Mouse (Mus musculus) liver, embryonic 14.5 days (tissue): ENCODE results near the gene Olfr399. TPM values are rescaled to one million over a fixed set of nuclear protein-coding genes. Genes with fewer than 3 reads are reported as not detected.

Experiments used
- ATAC-seq: fragments of 200-750 bp; cut with Nextera tagmentation; 2 replicates; pipeline ENCODE4 v1.8.0; 2017; ENCODE audit warnings: moderate number of reproducible peaks, mild to moderate bottlenecking, moderate library complexity; ENCODE audit not compliant: insufficient read depth
- DNase-seq, 3 experiments: peaks; one replicate each; pipeline ENCODE4 v3.0.0-alpha.2; 2012 to 2013; ENCODE audit warnings: low read depth in 3 of 3, low spot score in 3 of 3
- H3K27ac ChIP-seq: fragments of 300-500 bp; sonication (generic); 2 replicates; pipeline ENCODE4 v1.5.1; 2014; ENCODE audit warnings: moderate library complexity, mild to moderate bottlenecking, control low read depth, inconsistent platforms
- H3K27me3 ChIP-seq: fragments of 300-500 bp; sonication (generic); 2 replicates; pipeline ENCODE4 v1.6.1; 2014; ENCODE audit warnings: mild to moderate bottlenecking, low read length, moderate library complexity; ENCODE audit not compliant: control insufficient read depth, insufficient read depth
- H3K36me3 ChIP-seq: fragments of 300-500 bp; sonication (generic); replicated peaks from 2 replicates; pipeline ENCODE4 v1.6.1; 2014; ENCODE audit warnings: low read depth; ENCODE audit not compliant: control insufficient read depth, insufficient read depth
- H3K4me1 ChIP-seq, 2 experiments: fragments of 200-500 bp in 1 of 2; fragments of 300-500 bp in 1 of 2; sonication (generic) in 1 of 2; replicated peaks; 2 replicates each; pipeline ENCODE4 v1.6.1; 2012 to 2014; ENCODE audit warnings: antibody characterized with exemption in 1 of 2, inconsistent platforms in 1 of 2, low read length in 1 of 2; ENCODE audit not compliant: control insufficient read depth in 2 of 2, insufficient read depth in 2 of 2
- H3K4me2 ChIP-seq: fragments of 300-500 bp; sonication (generic); 2 replicates; pipeline ENCODE4 v1.6.1; 2014; ENCODE audit warnings: low read depth, mild to moderate bottlenecking, control low read depth, moderate library complexity
- H3K4me3 ChIP-seq, 2 experiments: fragments of 200-500 bp in 1 of 2; fragments of 300-500 bp in 1 of 2; sonication (generic) in 1 of 2; 2 replicates each; pipeline ENCODE4 v1.5.1; 2012 to 2014; ENCODE audit warnings: low read depth in 2 of 2, low read length in 2 of 2, mild to moderate bottlenecking in 2 of 2, control low read depth in 1 of 2, inconsistent platforms in 1 of 2, moderate library complexity in 1 of 2; ENCODE audit not compliant: insufficient read depth in 1 of 2
- H3K9ac ChIP-seq: fragments of 300-500 bp; sonication (generic); replicated peaks from 2 replicates; pipeline ENCODE4 v1.6.1; 2014; ENCODE audit warnings: mild to moderate bottlenecking, control low read depth, moderate library complexity
- H3K9me3 ChIP-seq: fragments of 300-500 bp; sonication (generic); 2 replicates; pipeline ENCODE4 v1.6.1; 2016; ENCODE audit warnings: low read length, mixed read lengths; ENCODE audit not compliant: control insufficient read depth
- CTCF ChIP-seq: IDR thresholded peaks from 2 replicates; pipeline ENCODE4 v1.5.1; 2016; ENCODE audit warnings: antibody characterized with exemption, low read depth, control low read depth
- EP300 ChIP-seq: IDR thresholded peaks from 2 replicates; pipeline ENCODE4 v1.6.1; 2016; ENCODE audit warnings: antibody characterized with exemption, low read depth
- WGBS: fragments of 180-500 bp; shearing (Covaris S2); extraction: QIAGEN DNeasy Blood & Tissue Kit; methylation state at CpG from one replicate; pipeline ENCODE4 v1.1.7; 2014; ENCODE audit not compliant: insufficient replicate concordance; 5-methylcytosine and 5-hydroxymethylcytosine counted together
- polyA plus RNA-seq, 2 experiments: library from polyadenylated mRNA; depleted of rRNA in 1 of 2; stranded (reverse) in 1 of 2; unstranded in 1 of 2; fragments of >200 nt; fragmentation: Nextera tagmentation in 1 of 2; extraction: Ambion mirVana in 1 of 2; gene quantifications; 2 replicates each; pipeline versions ENCODE4 v1.2.1 to v1.2.3; 2012 to 2014

Olfr399 gene
- polyA plus RNA-seq (2012; rRNA removed) (not detected in 2 replicates), polyA plus RNA-seq (2014; fragmentation: Nextera tagmentation; extraction: Ambion mirVana) (not detected in 2 replicates)

- no peak for DNase-seq
- Histone ChIP-seq H3K9me3 (no peaks in the 10 kb centered on the region), H3K4me3 (no peak within 1 kb of the TSS), H3K9ac (no peak within 1 kb of the TSS), H3K4me1 (no peaks in the 10 kb centered on the region), H3K36me3 (no peaks in the 10 kb centered on the region), H3K4me2 (no peak within 1 kb of the TSS), H3K27me3 (no peaks in the 10 kb centered on the region), H3K27ac (no peak within 1 kb of the TSS)
- TF ChIP-seq EP300 = no peak
- WGBS = 57% methylated on average over 2 of the region's 2 CpGs
- ATAC-seq = no peak
Measured at GRCm38 (mm10) chr11:74056451-74056850, at the start of gene Olfr399, which contains the start of gene Olfr139. Gene Olfr399, minus strand, starts transcription at chr11:74056615. Gene Olfr139, minus strand, starts transcription at chr11:74056551.

- H3K27me3 ChIP-seq = no peaks in the 10 kb centered on the region
- no peak overlapping the region for H3K4me2 ChIP-seq
- no peak overlapping the region for H3K27ac ChIP-seq
- ATAC-seq (no peak), DNase-seq (no peak)
- no peak overlapping the region for H3K4me3 ChIP-seq
- 18% methylated on average over 5 of the region's 5 CpGs for WGBS
- no peak for TF ChIP-seq CTCF
- TF ChIP-seq EP300 = no peak
- no peaks in the 10 kb centered on the region for H3K9me3 ChIP-seq
- H3K4me1 ChIP-seq = no peaks in the 10 kb centered on the region
- H3K36me3 ChIP-seq = no peaks in the 10 kb centered on the region
- H3K9ac ChIP-seq = no peak overlapping the region
Measured at GRCm38 (mm10) chr11:74105066-74105465, 48.7 kb upstream of the Olfr399 start.

GRCm38 (mm10) chr11:74101507-74101906 is 45.1 kb upstream of the Olfr399 start:
- Histone ChIP-seq H3K36me3 (no peaks in the 10 kb centered on the region), H3K9me3 (no peaks in the 10 kb centered on the region), H3K27ac (no peak overlapping the region), H3K9ac (no peak overlapping the region), H3K27me3 (no peaks in the 10 kb centered on the region), H3K4me1 (no peaks in the 10 kb centered on the region), H3K4me2 (no peak overlapping the region), H3K4me3 (no peak overlapping the region)
- no peak for DNase-seq
- WGBS = 13% methylated on average over 2 of the region's 2 CpGs
- TF ChIP-seq EP300 (no peak), CTCF (no peak)
- ATAC-seq = no peak

DNA sequence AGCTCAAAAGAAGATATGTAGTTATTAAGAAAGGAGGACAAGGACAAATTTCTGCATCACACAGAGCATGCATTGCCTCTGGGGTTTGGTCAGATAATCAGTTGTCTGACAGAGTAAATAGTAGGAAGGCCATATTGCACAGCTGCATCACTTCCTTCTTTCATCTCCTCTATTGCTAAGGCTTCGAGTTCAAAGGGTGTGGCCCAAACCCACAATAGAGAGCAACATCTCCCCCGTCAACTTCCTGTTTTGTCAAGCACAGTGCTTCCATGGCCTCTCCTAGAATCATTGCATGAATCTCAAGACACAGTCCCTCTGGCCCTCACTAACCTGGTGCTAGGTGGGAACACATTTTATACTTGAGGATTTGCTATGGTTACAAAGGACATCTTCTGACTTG is 44.3 kb upstream of the Olfr399 start:
- H3K9ac ChIP-seq = no peak overlapping the region
- H3K9me3 ChIP-seq = no peaks in the 10 kb centered on the region
- no peak overlapping the region for H3K4me3 ChIP-seq
- TF ChIP-seq CTCF (no peak), EP300 (no peak)
- H3K27me3 ChIP-seq = no peaks in the 10 kb centered on the region
- no peak overlapping the region for H3K27ac ChIP-seq
- 8% methylated on average over 2 of the region's 2 CpGs for WGBS
- H3K4me2 ChIP-seq = no peak overlapping the region
- no peaks in the 10 kb centered on the region for H3K36me3 ChIP-seq
- DNase-seq = no peak
- H3K4me1 ChIP-seq = no peaks in the 10 kb centered on the region
- no peak for ATAC-seq

GRCm38 (mm10) chr11:74069655-74070054 is 13.2 kb upstream of the Olfr399 start, which contains the start of gene Zfp616:
Gene Zfp616, plus strand, starts transcription at chr11:74069955.
- DNase-seq (no peak), ATAC-seq (no peak)
- no peaks in the 10 kb centered on the region for H3K9me3 ChIP-seq
- H3K9ac ChIP-seq = no peak within 1 kb of the TSS
- no peak within 1 kb of the TSS for H3K27ac ChIP-seq
- H3K27me3 ChIP-seq = no peaks in the 10 kb centered on the region
- H3K4me3 ChIP-seq = no peak within 1 kb of the TSS
- TF ChIP-seq EP300 (no peak), CTCF (no peak)
- H3K4me1 ChIP-seq = no peaks in the 10 kb centered on the region
- H3K36me3 ChIP-seq = no peaks in the 10 kb centered on the region
- no peak within 1 kb of the TSS for H3K4me2 ChIP-seq
- 68% methylated on average over 1 of the region's 1 CpGs for WGBS
